Mouse (Mus musculus) neural tube, embryonic 15.5 days (tissue): Measurements from ENCODE around the gene Fam92b. TPM values are rescaled to one million over a fixed set of nuclear protein-coding genes. Genes with fewer than 3 reads are reported as not detected.

ENCODE experiments used
- ATAC-seq: fragments of 200-750 bp; cut with Nextera tagmentation; 2 replicates; pipeline ENCODE4 v1.8.0; 2017; ENCODE audit warnings: mild to moderate bottlenecking, moderate TSS enrichment, moderate library complexity; ENCODE audit not compliant: low FRiP score
- H3K27ac ChIP-seq: fragments of 300-500 bp; sonication (generic); replicated peaks from 2 replicates; pipeline ENCODE4 v1.5.1; 2015; ENCODE audit warnings: mild to moderate bottlenecking, inconsistent platforms
- H3K27me3 ChIP-seq: fragments of 300-500 bp; sonication (generic); replicated peaks from 2 replicates; pipeline ENCODE4 v1.6.1; 2015; ENCODE audit warnings: inconsistent platforms
- H3K36me3 ChIP-seq: fragments of 300-500 bp; sonication (generic); 2 replicates; pipeline ENCODE4 v1.6.1; 2015; ENCODE audit warnings: inconsistent platforms
- H3K4me1 ChIP-seq: fragments of 300-500 bp; sonication (generic); 2 replicates; pipeline ENCODE4 v1.6.1; 2015; ENCODE audit warnings: inconsistent platforms
- H3K4me2 ChIP-seq: fragments of 300-500 bp; sonication (generic); 2 replicates; pipeline ENCODE4 v1.6.1; 2015; ENCODE audit warnings: inconsistent platforms, mild to moderate bottlenecking, moderate library complexity
- H3K4me3 ChIP-seq: fragments of 300-500 bp; sonication (generic); replicated peaks from 2 replicates; pipeline ENCODE4 v1.5.1; 2015; ENCODE audit warnings: mild to moderate bottlenecking, inconsistent platforms
- H3K9ac ChIP-seq: fragments of 300-500 bp; sonication (generic); replicated peaks from 2 replicates; pipeline ENCODE4 v1.6.1; 2015; ENCODE audit warnings: mild to moderate bottlenecking, inconsistent platforms
- H3K9me3 ChIP-seq: fragments of 300-500 bp; sonication (generic); replicated peaks from 2 replicates; pipeline ENCODE4 v1.6.1; 2016; ENCODE audit warnings: inconsistent platforms
- WGBS: fragments of 180-500 bp; shearing (Covaris S2); methylation state at CpG from one replicate; pipeline ENCODE4 v1.1.7; 2015; ENCODE audit warnings: mixed read lengths; 5-methylcytosine and 5-hydroxymethylcytosine counted together
- polyA plus RNA-seq: library from polyadenylated mRNA; unstranded; fragments of >200 nt; fragmentation: Nextera tagmentation; extraction: Ambion mirVana; gene quantifications from 2 replicates; pipeline ENCODE4 v1.2.1, GENCODE M21; 2015

Fam92b gene
- polyA plus RNA-seq, 1 experiment from 2014 or later, result 1.7 TPM

DNA sequence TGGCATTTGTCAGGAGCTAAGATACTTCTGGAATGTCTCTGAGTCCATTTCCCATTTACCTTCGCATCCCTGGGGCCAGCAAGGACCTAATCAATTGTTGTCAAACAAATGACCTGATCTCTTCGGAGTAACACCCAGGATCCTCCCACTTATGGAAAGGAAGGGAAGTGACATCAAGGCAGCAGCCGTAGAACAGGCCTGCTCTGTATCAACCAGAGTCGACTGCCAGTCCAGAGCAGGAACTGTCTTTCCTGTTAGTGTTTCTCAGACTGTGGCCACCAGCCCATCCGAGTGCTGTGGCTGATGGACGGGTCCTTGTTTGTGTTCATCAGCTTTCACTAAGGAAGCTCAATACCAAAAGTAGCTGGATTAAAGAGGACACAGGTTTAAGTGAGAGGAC lies 53.0 kb downstream of the Fam92b start:
- Histone ChIP-seq H3K4me1 (peaks cover 24% of the 10 kb centered on the region), H3K27me3 (no peaks in the 10 kb centered on the region), H3K36me3 (no peaks in the 10 kb centered on the region), H3K4me2 (no peak overlapping the region), H3K27ac (no peak overlapping the region), H3K4me3 (no peak overlapping the region), H3K9ac (no peak overlapping the region), H3K9me3 (no peaks in the 10 kb centered on the region)
- no peak for ATAC-seq
- whole genome bisulfite sequencing, result 60% methylated on average over 6 of the region's 6 CpGs

- 63% methylated on average over 5 of the region's 5 CpGs for WGBS
- 0 out of 2 replicates have a peak, but pooled peaks cover 5% of the 10 kb centered on the region for H3K27me3 ChIP-seq
- H3K27ac ChIP-seq, result no peak overlapping the region
- no peak overlapping the region for H3K4me3 ChIP-seq
- H3K4me1 ChIP-seq, result peaks cover 13% of the 10 kb centered on the region
- ATAC-seq, result no peak
- no peak overlapping the region for H3K4me2 ChIP-seq
- H3K9me3 ChIP-seq, result no peaks in the 10 kb centered on the region
- no peaks in the 10 kb centered on the region for H3K36me3 ChIP-seq
- no peak overlapping the region for H3K9ac ChIP-seq
These were observed 56.3 kb downstream of the Fam92b start for GRCm38 (mm10) chr8:120120951-120121350.

DNA sequence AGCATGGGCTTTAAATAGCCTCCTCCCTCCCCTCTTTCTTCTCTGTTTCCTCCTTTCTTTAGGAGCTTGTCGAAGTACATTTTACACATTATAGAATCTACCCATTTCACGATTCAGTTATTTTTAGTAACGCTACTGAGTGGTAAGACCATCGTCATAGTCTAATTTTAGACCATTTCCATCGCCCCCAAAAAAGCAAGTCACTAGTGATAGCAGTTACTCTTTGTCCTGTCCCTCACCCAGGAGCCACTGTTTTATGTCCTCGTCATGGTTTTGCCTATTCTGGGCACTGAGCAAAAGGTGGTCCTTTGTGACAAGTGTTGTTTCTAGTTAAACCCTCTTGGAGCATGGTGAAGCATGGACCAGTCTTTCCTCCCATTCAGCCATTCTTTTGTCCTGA lies 57.3 kb downstream of the Fam92b start:
- no peak overlapping the region for H3K4me3 ChIP-seq
- ATAC-seq, result no peak

DNA sequence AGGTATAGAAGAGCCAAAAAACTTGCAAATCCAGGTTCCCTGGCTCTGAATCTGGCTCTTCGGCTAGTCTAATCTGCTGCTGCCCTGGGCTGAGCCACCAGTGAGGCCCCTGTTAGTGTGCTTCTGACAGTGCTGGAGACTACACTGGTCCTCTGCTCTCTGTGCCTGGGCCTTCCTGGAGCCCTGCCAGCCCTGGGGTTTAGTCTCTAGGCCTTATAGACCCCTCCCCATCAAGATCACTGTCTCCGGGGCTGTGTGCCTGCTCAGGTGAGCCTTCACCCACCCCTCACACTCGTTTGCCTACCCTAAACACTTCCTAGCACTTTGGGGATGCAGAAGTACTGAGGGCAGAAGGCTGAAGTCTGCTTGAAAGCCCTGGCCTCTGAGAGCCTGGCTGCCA lies 57.8 kb downstream of the Fam92b start:
- Histone ChIP-seq H3K36me3 (no peaks in the 10 kb centered on the region), H3K4me1 (peaks cover 14% of the 10 kb centered on the region), H3K4me2 (no peak overlapping the region), H3K9ac (no peak overlapping the region), H3K9me3 (no peaks in the 10 kb centered on the region), H3K27ac (no peak overlapping the region), H3K27me3 (0 out of 2 replicates have a peak, but pooled peaks cover 18% of the 10 kb centered on the region), H3K4me3 (no peak overlapping the region)
- WGBS, result 73% methylated on average over 3 of the region's 3 CpGs
- ATAC-seq, result no peak

More for the DNA sequence above, 57.3 kb downstream of the Fam92b start:
- peaks cover 14% of the 10 kb centered on the region for H3K4me1 ChIP-seq
- H3K9ac ChIP-seq, result no peak overlapping the region
- 0 out of 2 replicates have a peak, but pooled peaks cover 15% of the 10 kb centered on the region for H3K27me3 ChIP-seq
- H3K4me2 ChIP-seq, result no peak overlapping the region
- no peak overlapping the region for H3K27ac ChIP-seq
- no peaks in the 10 kb centered on the region for H3K36me3 ChIP-seq
- H3K9me3 ChIP-seq, result no peaks in the 10 kb centered on the region
- WGBS, result 82% methylated on average over 6 of the region's 6 CpGs

- Histone ChIP-seq H3K4me1 (peaks cover 13% of the 10 kb centered on the region), H3K27ac (no peak overlapping the region), H3K9me3 (no peaks in the 10 kb centered on the region), H3K27me3 (0 out of 2 replicates have a peak, but pooled peaks cover 18% of the 10 kb centered on the region), H3K4me3 (no peak overlapping the region), H3K4me2 (no peak overlapping the region), H3K36me3 (no peaks in the 10 kb centered on the region), H3K9ac (no peak overlapping the region)
- WGBS, result 78% methylated on average over 5 of the region's 5 CpGs
- ATAC-seq, result no peak
These were observed 58.4 kb downstream of the Fam92b start for GRCm38 (mm10) chr8:120118847-120119246.

- H3K4me3 ChIP-seq, result no peak overlapping the region
- 0 out of 2 replicates have a peak, but pooled peaks cover 18% of the 10 kb centered on the region for H3K27me3 ChIP-seq
- no peak overlapping the region for H3K4me2 ChIP-seq
- H3K27ac ChIP-seq, result no peak overlapping the region
- H3K4me1 ChIP-seq, result peaks cover 17% of the 10 kb centered on the region
- no peaks in the 10 kb centered on the region for H3K36me3 ChIP-seq
- no peak for ATAC-seq
- 81% methylated on average over 9 of the region's 9 CpGs for WGBS
- H3K9ac ChIP-seq, result no peak overlapping the region
- H3K9me3 ChIP-seq, result no peaks in the 10 kb centered on the region
These were observed 59.1 kb downstream of the Fam92b start for GRCm38 (mm10) chr8:120118162-120118561.

DNA sequence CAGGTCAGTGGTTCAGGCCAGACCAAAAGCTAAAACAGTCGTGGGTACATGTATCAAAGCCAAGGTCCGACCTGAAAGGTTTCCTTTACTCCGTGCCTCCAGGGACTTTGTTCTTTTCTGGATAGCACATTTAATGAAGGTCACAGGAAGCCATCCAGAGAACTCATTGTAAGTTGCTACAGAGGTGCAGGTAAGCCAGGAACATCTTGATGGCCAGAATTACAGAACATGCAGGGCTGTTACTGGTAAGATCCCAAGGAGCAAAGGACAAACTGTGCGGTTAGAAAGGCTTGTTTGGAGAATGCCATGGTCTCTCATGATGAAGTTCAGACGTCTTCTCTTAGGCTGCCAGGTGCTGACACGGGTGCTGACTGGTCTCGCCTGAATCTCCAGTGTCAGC lies 60.7 kb downstream of the Fam92b start:
- 0 out of 2 replicates have a peak, but pooled peaks cover 18% of the 10 kb centered on the region for H3K27me3 ChIP-seq
- 79% methylated on average over 7 of the region's 7 CpGs for WGBS

More for the DNA sequence above, 60.7 kb downstream of the Fam92b start:
- H3K4me2 ChIP-seq, result no peak overlapping the region
- no peak overlapping the region for H3K4me3 ChIP-seq
- no peaks in the 10 kb centered on the region for H3K9me3 ChIP-seq
- ATAC-seq, result no peak
- H3K4me1 ChIP-seq, result peaks cover 22% of the 10 kb centered on the region
- H3K36me3 ChIP-seq, result no peaks in the 10 kb centered on the region
- H3K9ac ChIP-seq, result no peak overlapping the region
- no peak overlapping the region for H3K27ac ChIP-seq

Other genes starting within 250 kb of the Fam92b start
- 2.6 and 5.8 TPM in 2 replicates for gene Crispld2, start 185.0 kb downstream of the Fam92b start, polyA plus RNA-seq
- gene Zdhhc7, start 76.0 kb downstream of the Fam92b start, polyA plus RNA-seq, result 26.9 and 31.6 TPM in 2 replicates
- 29.8 and 31.9 TPM in 2 replicates for gene 6430548M08Rik, start 63.3 kb downstream of the Fam92b start, polyA plus RNA-seq
- 12.2 and 14.0 TPM in 2 replicates for gene Gse1, start 51.0 kb upstream of the Fam92b start, polyA plus RNA-seq